Mouse (Mus musculus): Measurements from ENCODE around the gene Nkx3-2. TPM values are rescaled to one million over a fixed set of nuclear protein-coding genes. Genes with fewer than 3 reads are reported as not detected.

Nkx3-2 gene
- polyA plus RNA-seq (2017; shearing (Covaris generic)), result not detected

DNA sequence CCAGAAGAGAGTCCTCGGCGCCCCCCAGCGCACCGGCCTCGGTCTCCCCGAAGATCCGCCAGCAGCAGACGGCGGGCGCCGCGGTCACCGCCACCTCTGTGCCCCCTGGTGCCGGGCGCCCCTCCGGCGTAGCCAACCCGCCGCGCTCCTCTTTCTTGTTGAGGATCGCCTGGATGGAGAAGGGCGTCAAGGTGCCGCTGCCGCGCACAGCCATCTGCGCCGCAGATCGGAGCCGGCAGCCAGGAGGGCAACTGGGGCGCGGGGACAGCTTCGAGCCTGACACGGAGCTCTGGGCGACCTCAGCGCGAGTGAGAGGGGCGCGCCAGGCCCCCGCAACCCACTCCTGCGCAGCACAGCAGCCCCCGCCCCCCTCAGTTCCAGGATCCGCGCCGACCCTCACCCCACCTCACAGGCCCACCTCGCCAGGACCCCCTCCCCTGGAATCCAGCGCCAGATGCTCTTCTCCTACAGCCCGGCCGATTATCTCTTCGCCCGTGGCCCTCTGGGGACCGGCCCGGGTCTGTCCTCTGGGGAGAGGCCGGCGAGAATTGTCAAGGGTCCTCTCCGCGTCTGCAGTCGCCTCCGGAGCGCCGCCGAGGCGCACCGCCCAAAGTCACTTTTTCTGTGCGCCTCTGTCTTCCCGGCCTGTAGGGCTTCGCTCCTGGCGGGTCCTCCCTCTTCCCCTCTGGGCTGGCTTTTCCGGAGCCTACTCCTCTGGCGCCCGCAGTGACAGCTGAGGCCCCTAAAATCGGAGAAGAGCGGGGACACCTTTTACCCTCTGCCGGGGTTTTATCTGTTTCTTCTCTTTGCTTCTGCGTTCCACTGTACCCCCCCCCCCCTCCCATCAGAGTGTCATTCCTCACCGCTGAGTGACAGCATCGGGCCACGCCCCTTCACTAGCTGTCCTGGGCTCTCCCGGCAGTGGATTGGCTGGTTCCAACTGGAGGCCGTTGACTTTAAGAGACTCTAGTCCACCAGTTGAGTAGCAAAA, at the start of gene Nkx3-2:
Gene Nkx3-2 (minus strand): TSS at position 771 of the 991 bp plus-strand sequence.

Other genes starting within 250 kb of the Nkx3-2 start
- gene Rab28, start 56.3 kb downstream of the Nkx3-2 start, polyA plus RNA-seq (2017; shearing (Covaris generic)), result 39.5 TPM
- 17.3 TPM for gene Bod1l, start 79.8 kb upstream of the Nkx3-2 start, polyA plus RNA-seq (2017; shearing (Covaris generic))